Mouse (Mus musculus) ES-Bruce4 (cell line): Measurements from ENCODE around the gene Tmem260. TPM values are rescaled to one million over a fixed set of nuclear protein-coding genes. Genes with fewer than 3 reads are reported as not detected.

Source experiments
- H3K27ac ChIP-seq: 2 replicates; pipeline ENCODE4 v1.5.1; 2012; ENCODE audit warnings: low read length, inconsistent platforms; ENCODE audit not compliant: insufficient read depth
- H3K27me3 ChIP-seq: 2 replicates; pipeline ENCODE4 v1.6.1; 2012; ENCODE audit warnings: mild to moderate bottlenecking, low read length, inconsistent platforms; ENCODE audit not compliant: control insufficient read depth, poor library complexity, insufficient read depth, severe bottlenecking
- H3K36me3 ChIP-seq: 2 replicates; pipeline ENCODE4 v1.6.1; 2012; ENCODE audit warnings: inconsistent platforms, mild to moderate bottlenecking, low read length, moderate library complexity; ENCODE audit not compliant: control insufficient read depth, poor library complexity, insufficient read depth, severe bottlenecking
- H3K4me1 ChIP-seq: one replicate; pipeline ENCODE4 v1.8.1; 2011; ENCODE audit warnings: low read length; ENCODE audit not compliant: control insufficient read depth, insufficient read depth
- H3K4me3 ChIP-seq: 2 replicates; pipeline ENCODE4 v1.5.1; 2011; ENCODE audit warnings: low read depth, mild to moderate bottlenecking, low read length
- H3K9ac ChIP-seq: 2 replicates; pipeline ENCODE4 v1.6.1; 2012; ENCODE audit warnings: low read depth, mild to moderate bottlenecking, inconsistent platforms; ENCODE audit not compliant: poor library complexity, severe bottlenecking
- H3K9me3 ChIP-seq: replicated peaks from 2 replicates; pipeline ENCODE4 v1.6.1; 2012; ENCODE audit warnings: mild to moderate bottlenecking, low read length, inconsistent platforms; ENCODE audit not compliant: control insufficient read depth, poor library complexity, insufficient read depth, severe bottlenecking
- CTCF ChIP-seq: IDR thresholded peaks from one replicate; pipeline ENCODE4 v1.8.1; 2011; ENCODE audit warnings: low read depth, low read length
- EP300 ChIP-seq: IDR thresholded peaks from 2 replicates; pipeline ENCODE4 v1.6.1; 2011; ENCODE audit warnings: low read depth, low read length; ENCODE audit not compliant: insufficient read depth
- POLR2A ChIP-seq: IDR thresholded peaks from one replicate; pipeline ENCODE4 v1.8.1; 2011; ENCODE audit warnings: low read length; ENCODE audit not compliant: insufficient read depth
- polyA plus RNA-seq: library from polyadenylated mRNA; stranded (reverse); fragments of >200 nt; gene quantifications from 2 replicates; pipeline ENCODE4 v1.2.4, GENCODE M21; 2011; ENCODE audit warnings: low read depth; ENCODE audit not compliant: missing spikeins, insufficient read depth, insufficient read length

The Tmem260 gene
- polyA plus RNA-seq, 1 experiment = 14.7 TPM

- H3K27me3 ChIP-seq = no peaks in the 10 kb centered on the region
- H3K36me3 ChIP-seq = no peaks in the 10 kb centered on the region
- no peak overlapping the region for H3K4me3 ChIP-seq
- no peak overlapping the region for H3K27ac ChIP-seq
- H3K9me3 ChIP-seq = no peaks in the 10 kb centered on the region
- H3K9ac ChIP-seq = no peak overlapping the region
- peaks cover 1% of the 10 kb centered on the region for H3K4me1 ChIP-seq
- TF ChIP-seq EP300 (no peak), CTCF (no peak), POLR2A (no peak)
These were observed 61.5 kb downstream of the Tmem260 start for GRCm38 (mm10) chr14:48507376-48507775.

- H3K9me3 ChIP-seq = no peaks in the 10 kb centered on the region
- H3K4me1 ChIP-seq = peaks cover 1% of the 10 kb centered on the region
- TF ChIP-seq POLR2A = no peak
- TF ChIP-seq EP300 = no peak
- no peak for TF ChIP-seq CTCF
- no peaks in the 10 kb centered on the region for H3K27me3 ChIP-seq
- H3K27ac ChIP-seq = no peak overlapping the region
- no peak overlapping the region for H3K4me3 ChIP-seq
- no peak overlapping the region for H3K9ac ChIP-seq
- no peaks in the 10 kb centered on the region for H3K36me3 ChIP-seq
These were observed 63.2 kb downstream of the Tmem260 start for GRCm38 (mm10) chr14:48509131-48509530.

- Histone ChIP-seq H3K27ac (no peak overlapping the region), H3K36me3 (no peaks in the 10 kb centered on the region), H3K4me3 (no peak overlapping the region), H3K4me1 (no peaks in the 10 kb centered on the region), H3K9me3 (no peaks in the 10 kb centered on the region), H3K27me3 (no peaks in the 10 kb centered on the region), H3K9ac (no peak overlapping the region)
- TF ChIP-seq EP300 = no peak
- no peak for TF ChIP-seq POLR2A
- no peak for TF ChIP-seq CTCF
These were observed 67.3 kb downstream of the Tmem260 start for GRCm38 (mm10) chr14:48513098-48513823.

- no peak overlapping the region for H3K9ac ChIP-seq
- TF ChIP-seq EP300 (no peak), CTCF (no peak), POLR2A (no peak)
- H3K4me1 ChIP-seq = no peaks in the 10 kb centered on the region
- H3K9me3 ChIP-seq = no peaks in the 10 kb centered on the region
- H3K36me3 ChIP-seq = no peaks in the 10 kb centered on the region
- no peak overlapping the region for H3K4me3 ChIP-seq
- H3K27ac ChIP-seq = no peak overlapping the region
- H3K27me3 ChIP-seq = no peaks in the 10 kb centered on the region
These were observed 68.0 kb downstream of the Tmem260 start for GRCm38 (mm10) chr14:48513824-48514493.

- H3K36me3 ChIP-seq = no peaks in the 10 kb centered on the region
- H3K27ac ChIP-seq = no peak overlapping the region
- no peaks in the 10 kb centered on the region for H3K4me1 ChIP-seq
- H3K9ac ChIP-seq = no peak overlapping the region
- H3K9me3 ChIP-seq = no peaks in the 10 kb centered on the region
- H3K4me3 ChIP-seq = no peak overlapping the region
- no peaks in the 10 kb centered on the region for H3K27me3 ChIP-seq
- TF ChIP-seq CTCF (no peak), EP300 (no peak), POLR2A (no peak)
These were observed 68.7 kb downstream of the Tmem260 start for GRCm38 (mm10) chr14:48514620-48515019.

- no peaks in the 10 kb centered on the region for H3K4me1 ChIP-seq
- H3K27ac ChIP-seq = no peak overlapping the region
- no peaks in the 10 kb centered on the region for H3K9me3 ChIP-seq
- H3K4me3 ChIP-seq = no peak overlapping the region
- H3K27me3 ChIP-seq = no peaks in the 10 kb centered on the region
- no peak for TF ChIP-seq EP300
- no peak for TF ChIP-seq POLR2A
- TF ChIP-seq CTCF = no peak
- H3K36me3 ChIP-seq = no peaks in the 10 kb centered on the region
- H3K9ac ChIP-seq = no peak overlapping the region
These were observed 69.6 kb downstream of the Tmem260 start for GRCm38 (mm10) chr14:48515538-48515937.
